Mouse (Mus musculus) frontal cortex, postnatal 25 days (tissue): Measurements from ENCODE around the gene Gm28051.

Experiments
- DNase-seq, 2 experiments: peaks; one replicate each; pipeline ENCODE4 v3.0.0; 2022; ENCODE audit warnings: low spot score in 2 of 2

Gene Gm28051

DNA sequence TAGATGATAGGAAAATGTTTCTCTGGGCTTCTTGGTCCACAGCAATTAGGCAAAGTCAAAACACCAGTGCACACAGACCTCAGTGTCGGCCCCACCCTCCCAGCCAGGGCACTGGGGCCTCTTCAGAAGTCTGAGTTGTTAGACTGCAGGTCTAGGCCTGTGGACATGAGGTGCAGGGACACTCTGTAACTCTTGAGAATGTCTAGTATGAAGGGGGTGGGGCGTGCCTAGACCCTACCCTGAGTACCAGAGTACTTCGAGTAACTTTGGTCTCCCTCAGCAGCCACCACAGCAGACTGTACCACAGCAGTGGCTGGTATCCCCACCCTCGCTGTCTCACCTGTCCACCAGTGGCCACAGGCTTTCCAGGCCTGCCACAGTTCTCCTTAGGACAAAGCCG, 71.2 kb downstream of the Gm28051 start:
- DNase-seq: no peak

DNA sequence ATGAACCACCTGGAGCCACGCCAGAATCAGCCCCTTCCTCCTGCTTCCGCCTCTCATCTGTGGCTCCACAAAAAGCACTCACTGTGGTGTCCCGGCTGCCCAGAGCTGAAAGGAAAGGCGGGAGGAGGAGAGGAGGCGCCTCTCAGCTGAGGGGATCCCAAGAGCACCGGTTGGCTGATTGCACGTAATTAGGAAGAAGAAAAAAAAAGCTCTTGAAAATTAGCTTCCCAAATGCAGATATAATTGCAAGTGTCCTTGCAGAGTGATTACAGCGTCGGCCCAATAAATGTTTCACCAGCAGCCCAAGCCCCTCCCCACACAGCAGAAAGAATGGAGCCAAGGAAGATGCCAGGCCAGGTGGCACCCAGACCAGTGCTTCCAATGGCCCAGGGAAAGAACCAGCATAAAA, 72.0 kb downstream of the Gm28051 start:
- no peak for DNase-seq

DNA sequence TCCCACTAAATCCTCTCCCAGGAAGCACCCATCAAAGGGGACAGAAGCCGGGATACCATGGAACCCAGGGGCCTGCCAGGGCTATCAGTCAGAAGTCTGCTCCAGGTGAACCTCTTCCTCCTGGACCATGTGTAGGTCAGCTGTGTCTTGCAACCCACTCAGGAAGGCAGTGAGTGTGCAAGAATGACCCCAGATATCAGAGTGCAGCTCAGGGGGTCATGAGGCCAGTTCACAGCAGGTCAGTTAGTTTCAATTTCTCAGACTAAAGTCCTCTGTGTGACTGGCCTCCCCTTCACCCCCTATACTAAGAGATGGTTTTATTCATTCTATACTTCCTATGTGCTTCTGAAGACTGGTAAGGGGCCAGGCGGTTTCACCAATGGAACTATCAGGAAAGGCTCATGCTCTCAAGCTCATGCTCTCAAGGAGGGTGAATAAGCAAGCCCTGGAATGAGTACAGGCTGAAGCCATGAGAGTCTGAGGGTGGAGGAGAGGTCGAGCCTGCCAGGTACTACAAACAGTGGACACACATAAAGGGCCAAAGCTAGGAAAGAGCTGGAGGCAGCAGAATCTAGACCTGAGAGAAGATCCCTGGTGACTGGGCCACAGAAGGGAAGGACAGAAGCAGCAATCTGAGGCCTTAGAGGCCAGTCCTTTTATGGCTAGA, 72.7 kb downstream of the Gm28051 start:
- DNase-seq: no peak

DNA sequence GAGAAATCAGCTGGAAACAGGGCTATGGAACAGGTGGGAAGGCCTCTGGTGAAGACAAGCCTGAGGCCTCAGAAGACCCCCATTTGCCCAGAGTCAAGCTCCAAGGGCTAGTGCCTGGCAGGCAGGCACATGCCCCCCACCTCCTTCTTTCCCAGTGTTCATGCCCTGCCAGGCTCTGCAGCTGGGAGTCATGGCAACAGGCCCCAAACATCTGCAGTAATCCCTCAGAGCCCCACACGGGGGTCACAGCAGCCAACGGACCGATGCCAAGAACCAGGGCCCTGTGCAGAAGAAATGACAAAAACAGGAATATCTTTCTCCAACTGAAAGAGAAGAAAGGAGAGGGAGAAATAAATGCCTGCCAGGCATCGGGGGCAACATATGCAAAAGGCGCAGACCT, 73.6 kb downstream of the Gm28051 start:
- DNase-seq: no peak

DNA sequence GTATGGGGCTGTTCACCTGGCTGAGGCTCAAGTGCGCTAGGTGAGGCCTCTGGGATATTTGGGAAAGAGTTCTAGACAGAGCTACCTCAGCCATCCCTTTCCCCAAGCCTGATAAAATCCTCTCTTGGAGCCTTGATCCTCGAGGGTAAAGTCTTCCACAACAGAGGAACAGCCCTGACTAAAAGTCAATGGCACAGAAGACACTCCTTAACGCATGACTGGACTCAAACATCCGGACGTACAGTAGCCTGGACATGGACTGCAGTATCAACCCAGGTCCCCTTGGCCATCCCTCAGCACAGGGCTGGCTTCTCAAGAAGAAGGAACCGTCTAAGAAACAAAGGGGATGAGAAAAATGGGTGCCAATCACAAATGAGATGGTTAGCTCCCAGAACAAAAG, 74.1 kb downstream of the Gm28051 start:
- DNase-seq: no peak

DNA sequence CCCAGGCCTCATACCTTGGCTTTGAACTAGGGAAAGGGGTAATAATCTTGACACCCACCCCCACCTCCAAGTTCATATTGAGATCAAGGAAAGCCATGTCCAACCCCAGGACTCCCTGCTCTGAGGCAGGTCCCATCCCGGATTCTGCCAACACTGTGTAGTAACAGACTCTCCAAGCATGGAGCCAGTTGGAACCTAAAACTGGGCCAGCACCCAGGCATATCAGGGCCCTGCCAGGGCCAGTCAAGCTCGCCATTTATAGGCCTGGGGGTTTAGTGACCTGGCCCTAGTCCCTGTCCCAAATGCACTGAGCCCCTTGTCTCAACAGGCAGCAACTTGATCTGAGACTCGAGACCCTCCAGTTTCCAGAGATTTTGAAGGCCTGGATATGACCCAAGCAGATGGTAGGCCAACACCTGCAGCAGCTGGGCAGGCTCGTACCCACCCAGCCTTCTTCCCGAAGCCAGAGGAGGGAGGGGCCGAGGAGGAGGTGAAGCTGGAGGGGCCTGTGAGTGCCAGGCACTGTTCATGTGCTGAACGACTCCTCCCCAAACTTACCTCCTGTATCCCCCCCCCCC, 74.8 kb downstream of the Gm28051 start:
- no peak for DNase-seq

DNA sequence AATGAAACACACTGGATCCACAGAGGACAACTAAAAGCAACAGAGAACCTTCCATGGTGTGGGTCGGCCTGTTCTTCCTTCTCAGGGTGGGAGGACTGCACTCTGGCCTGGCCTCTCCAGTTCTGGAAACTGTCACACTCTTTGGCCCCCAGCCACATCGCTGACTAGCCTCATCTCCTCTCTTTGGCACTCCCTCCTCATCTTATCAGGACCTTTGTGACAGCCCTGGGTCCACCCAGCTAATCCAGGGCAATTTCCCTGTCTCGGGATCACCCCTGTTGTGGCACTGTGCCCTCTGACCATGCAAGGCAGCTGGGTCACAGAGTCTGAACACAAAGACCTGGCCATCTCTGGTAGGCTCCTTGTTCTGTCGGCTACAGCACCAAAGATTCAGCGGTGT, 75.5 kb downstream of the Gm28051 start:
- DNase-seq: no peak

DNA sequence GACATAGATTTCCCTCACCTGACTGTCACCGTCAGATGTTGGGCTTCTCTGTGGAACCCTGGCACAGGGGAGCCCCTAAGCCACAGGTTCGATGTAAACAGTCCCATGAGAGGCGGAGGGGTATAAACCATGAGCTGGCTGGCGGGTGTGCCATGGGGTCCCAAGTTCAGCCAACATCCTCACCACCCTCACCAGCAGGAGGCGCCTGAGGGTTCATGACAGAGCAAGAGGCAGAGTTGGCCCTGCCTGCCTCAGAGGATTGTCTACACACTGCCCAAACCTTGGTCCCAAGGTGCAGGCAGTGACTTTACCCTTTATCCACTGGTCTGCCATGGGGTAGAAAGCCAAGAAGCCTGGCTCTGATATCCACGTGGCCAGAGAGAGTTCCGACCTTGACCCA, 76.0 kb downstream of the Gm28051 start:
- no peak for DNase-seq

DNA sequence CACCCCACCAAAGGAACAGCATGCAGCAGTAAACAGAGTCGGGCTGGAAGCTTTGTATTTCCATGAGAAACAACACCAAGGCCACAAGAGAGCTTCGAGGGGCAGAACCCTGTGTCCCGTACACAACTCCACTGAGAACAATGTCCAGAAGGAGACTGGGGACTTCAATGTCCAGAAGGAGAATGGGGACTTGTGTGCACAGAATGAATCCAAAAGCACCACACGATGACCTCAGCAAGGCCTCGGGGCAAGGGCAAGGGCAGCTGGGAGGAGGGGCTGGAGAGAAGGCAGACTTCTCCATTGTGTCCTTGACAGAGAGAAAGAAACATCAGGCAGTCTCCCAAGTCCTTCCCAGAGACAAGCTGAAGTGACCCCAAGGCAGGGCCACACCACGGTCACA, 78.7 kb downstream of the Gm28051 start:
- no peak for DNase-seq

DNA sequence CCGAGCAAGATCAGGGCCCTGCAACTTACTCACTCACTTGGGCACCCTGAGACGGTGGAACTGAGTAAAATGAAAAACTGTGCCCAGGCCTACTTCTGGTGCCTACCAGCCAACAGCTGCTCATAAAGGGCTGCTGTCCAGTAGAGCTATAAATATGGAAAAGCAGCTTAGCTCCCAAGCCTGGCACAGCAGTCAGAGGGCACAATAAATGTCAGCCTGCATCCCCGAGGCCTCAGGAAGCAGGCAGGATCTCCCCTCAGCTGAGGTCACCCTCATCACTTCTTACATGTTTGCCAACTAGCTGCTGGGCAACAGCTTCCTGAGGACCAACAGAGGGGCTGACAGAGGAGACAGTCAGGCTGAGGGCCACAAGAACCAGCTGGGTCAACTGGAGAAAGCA, 80.5 kb downstream of the Gm28051 start:
- DNase-seq: no peak

DNA sequence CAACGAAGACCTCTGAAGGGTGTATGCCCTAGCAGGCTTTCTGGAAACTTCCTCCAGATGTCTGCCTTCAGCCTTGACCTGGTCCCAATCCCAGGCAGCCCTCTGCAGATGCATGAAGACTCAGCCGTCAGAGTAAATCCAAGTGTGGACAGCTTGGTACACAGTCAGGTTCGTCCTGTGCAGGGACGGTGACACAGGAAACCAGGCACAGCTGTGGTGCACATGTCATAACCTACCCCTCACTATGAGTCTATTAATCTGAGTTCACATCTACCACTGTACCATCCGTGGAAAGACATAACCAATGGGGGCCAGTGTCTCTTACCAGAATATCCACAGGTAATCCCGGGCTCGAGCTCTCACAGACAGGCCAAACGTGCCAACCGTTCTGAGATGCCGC, 83.0 kb downstream of the Gm28051 start:
- DNase-seq: no peak

DNA sequence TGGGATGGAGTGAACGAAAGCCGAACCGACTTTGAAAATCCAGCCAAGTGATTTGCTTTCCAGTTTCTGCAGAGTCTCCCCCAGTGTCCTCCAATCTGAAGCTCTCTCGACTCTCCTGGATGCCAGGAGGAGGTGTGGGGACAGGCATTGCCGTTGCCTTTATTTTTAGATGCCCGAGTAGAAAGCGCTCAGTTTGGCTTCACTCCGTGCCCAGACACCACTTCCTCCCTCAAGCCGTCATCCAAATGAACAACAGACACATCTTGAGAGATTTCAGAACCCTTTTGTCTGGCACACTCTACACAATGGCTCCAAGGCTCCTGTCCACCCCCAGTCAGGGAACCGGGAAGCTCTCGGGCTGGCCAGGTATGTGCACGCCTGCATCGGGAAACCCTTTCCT, 83.4 kb downstream of the Gm28051 start:
- DNase-seq: no peak

DNA sequence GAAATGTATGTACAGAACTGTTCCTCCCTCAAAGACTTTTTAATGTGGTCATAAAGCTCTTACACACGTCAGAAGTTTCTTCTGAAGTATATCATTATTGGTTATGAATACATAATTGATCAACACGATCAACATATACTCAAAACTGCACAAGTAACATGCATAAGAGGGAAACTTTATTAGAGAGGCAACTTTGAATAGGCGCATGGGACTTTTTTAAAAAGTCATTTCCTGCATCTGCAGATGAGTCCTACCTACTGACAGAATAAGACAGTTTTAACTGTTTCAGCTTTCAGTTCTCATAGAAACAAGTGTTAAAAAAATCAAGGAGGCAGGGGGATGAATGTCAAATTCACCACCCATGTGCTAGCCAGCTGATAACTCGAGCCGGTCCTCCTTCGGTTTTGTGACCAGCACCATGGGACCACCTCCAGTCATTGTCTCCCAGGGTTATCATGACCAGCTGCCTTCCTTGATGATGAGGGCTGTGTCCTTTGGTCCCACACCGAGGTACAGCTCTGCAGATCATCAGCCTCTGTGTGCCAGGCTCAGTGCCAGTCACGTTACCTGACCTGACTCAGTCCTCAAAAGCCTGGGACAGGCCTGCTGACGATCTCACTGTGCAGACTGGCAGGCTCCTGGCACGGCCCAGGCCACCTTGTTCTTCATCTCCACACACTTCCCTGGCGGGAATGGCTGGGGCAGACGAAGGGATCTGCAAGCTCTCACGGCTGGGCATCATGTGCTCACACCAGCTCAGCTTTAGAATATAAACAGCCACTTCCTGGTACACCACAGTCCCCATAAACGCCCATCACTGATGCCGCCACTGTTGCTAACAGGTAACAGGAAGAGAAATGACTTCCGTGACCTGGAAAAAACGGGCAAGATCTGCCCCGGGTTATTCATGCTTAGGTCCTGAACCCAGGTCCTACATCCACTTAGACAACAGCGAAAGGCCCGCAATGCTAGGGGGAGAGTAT, 84.4 kb downstream of the Gm28051 start:
- no peak for DNase-seq

DNA sequence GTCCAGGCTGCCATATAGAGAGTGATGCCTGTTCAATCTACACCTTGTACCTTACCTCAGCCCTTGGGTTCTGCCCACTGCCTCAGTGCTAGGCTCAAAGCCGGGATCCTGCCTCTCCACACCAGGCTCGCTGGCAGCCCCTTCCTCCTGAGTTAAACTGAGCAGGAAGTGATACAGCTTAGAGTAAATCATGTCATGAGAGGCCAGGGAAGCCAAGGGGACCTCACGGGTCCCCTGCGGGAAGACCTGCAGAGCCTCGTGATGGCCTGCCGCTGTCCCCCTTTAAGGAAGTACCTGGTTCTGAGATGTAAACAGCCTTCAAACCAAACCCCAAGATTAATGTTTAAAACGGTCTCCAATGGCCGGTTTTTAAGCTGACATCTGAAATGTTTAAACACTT, 85.4 kb downstream of the Gm28051 start:
- no peak for DNase-seq

DNA sequence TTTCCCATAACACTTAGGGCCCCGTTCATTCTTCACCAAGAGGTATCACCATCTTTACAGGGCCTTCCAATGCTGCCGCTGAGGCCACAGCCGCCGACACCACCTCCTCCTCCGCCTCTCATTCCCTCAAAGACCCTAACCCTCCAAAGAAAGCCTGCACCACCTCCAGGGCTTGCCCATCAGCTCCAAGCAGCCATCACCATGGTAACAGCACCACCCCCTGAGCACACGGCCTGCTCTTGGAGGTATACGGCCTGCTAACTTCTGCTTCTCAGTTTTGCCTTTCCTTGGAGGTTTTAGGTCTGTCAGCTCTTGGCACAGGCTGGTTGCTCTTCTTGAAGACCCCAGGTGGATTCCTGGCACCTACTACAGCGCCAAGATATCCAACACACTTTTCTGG, 86.7 kb downstream of the Gm28051 start:
- DNase-seq: no peak
